Mouse (Mus musculus) embryonic facial prominence, embryonic 13.5 days (tissue): ENCODE data around the gene Rslcan18. TPM values are rescaled to one million over a fixed set of nuclear protein-coding genes. Genes with fewer than 3 reads are reported as not detected.

ENCODE experiments used
- polyA plus RNA-seq: library from polyadenylated mRNA; unstranded; fragments of >200 nt; fragmentation: Nextera tagmentation; extraction: Ambion mirVana; gene quantifications from 2 replicates; pipeline ENCODE4 v1.2.1, GENCODE M21; 2015

Gene Rslcan18
- polyA plus RNA-seq, 1 experiment from 2014 or later, result 0.13 TPM

Other genes starting within 250 kb of the Rslcan18 start
- gene Gm10767, start 211.3 kb downstream of the Rslcan18 start, polyA plus RNA-seq, result 1.3 and 1.5 TPM in 2 replicates
- 4.5 and 5.5 TPM in 2 replicates for gene Zfp712, start 55.1 kb downstream of the Rslcan18 start, polyA plus RNA-seq
- gene Zfp708, start 18.3 kb downstream of the Rslcan18 start, polyA plus RNA-seq, result 8.5 and 9.2 TPM in 2 replicates
- gene Gm28557, start 7.7 kb downstream of the Rslcan18 start, polyA plus RNA-seq, result 2.3 and 3.3 TPM in 2 replicates
- 2.2 and 2.7 TPM in 2 replicates for gene Zfp759, start 5.4 kb upstream of the Rslcan18 start, polyA plus RNA-seq
- gene Rsl1, start 56.9 kb upstream of the Rslcan18 start, polyA plus RNA-seq, result 8.0 and 8.9 TPM in 2 replicates
- gene Zfp455, start 78.2 kb upstream of the Rslcan18 start, polyA plus RNA-seq, result 3.2 and 3.5 TPM in 2 replicates
- gene Zfp458, start 162.2 kb upstream of the Rslcan18 start, polyA plus RNA-seq, result 1.9 and 2.1 TPM in 2 replicates
- 0.41 and 1.1 TPM in 2 replicates for gene Zfp457, start 190.2 kb upstream of the Rslcan18 start, polyA plus RNA-seq
- 1.7 and 2.5 TPM in 2 replicates for gene Zfp595, start 216.3 kb upstream of the Rslcan18 start, polyA plus RNA-seq
- not detected in 2 replicates for gene Gm28044, start 244.3 kb upstream of the Rslcan18 start, polyA plus RNA-seq
- gene Zfp953, start 244.3 kb upstream of the Rslcan18 start, polyA plus RNA-seq, result 1.0 TPM in 2 replicates